In genomic region chr11:8689515-8689914, GRCm38 (mm10) we compare ENCODE assay signal across 9 mouse cellular contexts. TPM values are rescaled to one million over a fixed set of nuclear protein-coding genes. Genes with fewer than 3 reads are reported as not detected.
A peak's percentile ranks its signal among the peaks of the same experiment; 100 is the strongest.
DNase-seq lines count a peak whose midpoint lies in the region; ATAC-seq lines count a peak whose summit lies in the region.
"Had no signal": no experiment of that assay in that cellular context is flagged by ENCODE, and none has a peak within 500 bp of the region (broad histone marks: within the 10 kb centered on the region; RNA-seq: fewer than 3 reads in every experiment).

No protein-coding gene starts in this region.

- no peak overlapping the region for H3K4me3 ChIP-seq in kidney, embryonic 16.5 days (ENCODE audit: low read length)
- H3K4me3 ChIP-seq in neural tube, embryonic 15.5 days (replicated peaks), result no peak overlapping the region
- H3K4me3 ChIP-seq: embryonic facial prominence, embryonic 13.5 days had no signal

- no peaks in the 10 kb centered on the region for H3K27me3 ChIP-seq in kidney, embryonic 16.5 days (ENCODE audit: insufficient read depth, low read length)
- H3K27me3 ChIP-seq in neural tube, embryonic 15.5 days (replicated peaks), result no peaks in the 10 kb centered on the region
- H3K27me3 ChIP-seq: embryonic facial prominence, embryonic 13.5 days had no signal

- H3K27ac ChIP-seq in kidney, embryonic 16.5 days (ENCODE audit: low read length), result peak overlapping the region; percentile 65
- no peak overlapping the region for H3K27ac ChIP-seq in neural tube, embryonic 15.5 days (replicated peaks)
- H3K27ac ChIP-seq: embryonic facial prominence, embryonic 13.5 days had no signal

- no peaks in the 10 kb centered on the region for H3K9me3 ChIP-seq in kidney, embryonic 16.5 days (ENCODE audit: low read length)
- no peaks in the 10 kb centered on the region for H3K9me3 ChIP-seq in neural tube, embryonic 15.5 days (replicated peaks)

- no peak overlapping the region for H3K4me2 ChIP-seq in kidney, embryonic 16.5 days (replicated peaks; ENCODE audit: low read depth, low read length)
- no peak overlapping the region for H3K4me2 ChIP-seq in neural tube, embryonic 15.5 days
- H3K4me2 ChIP-seq: embryonic facial prominence, embryonic 13.5 days had no signal

- peaks cover 28% of the 10 kb centered on the region for H3K4me1 ChIP-seq in kidney, embryonic 16.5 days (ENCODE audit: insufficient read depth, low read length)
- peaks cover 22% of the 10 kb centered on the region for H3K4me1 ChIP-seq in neural tube, embryonic 15.5 days

- DNase-seq in layer of hippocampus, adult 9-11 months, result peak; percentile 71
- no peak for DNase-seq in layer of hippocampus, adult 8-10 months (ENCODE audit: low spot score in 2 of 2)
- DNase-seq in lung, postnatal 36 days, result peak; percentile 74
- peak; percentile 63 for DNase-seq in thymus, postnatal 14 days
- DNase-seq in urinary bladder, postnatal 4 days (ENCODE audit: low spot score in 2 of 2), result no peak
- DNase-seq in ovary, postnatal 36 days (ENCODE audit: low spot score), result no peak

- no peaks in the 10 kb centered on the region for H3K36me3 ChIP-seq in kidney, embryonic 16.5 days (ENCODE audit: insufficient read depth, low read length)
- no peaks in the 10 kb centered on the region for H3K36me3 ChIP-seq in neural tube, embryonic 15.5 days
- H3K36me3 ChIP-seq: embryonic facial prominence, embryonic 13.5 days had no signal

- no peak overlapping the region for H3K9ac ChIP-seq in kidney, embryonic 16.5 days (replicated peaks; ENCODE audit: low read length)
- no peak overlapping the region for H3K9ac ChIP-seq in neural tube, embryonic 15.5 days (replicated peaks)
- H3K9ac ChIP-seq: embryonic facial prominence, embryonic 13.5 days had no signal

- no peak for ATAC-seq in kidney, embryonic 16.5 days (ENCODE audit: low FRiP score, low TSS enrichment)
- no peak for ATAC-seq in neural tube, embryonic 15.5 days (ENCODE audit: low FRiP score)

- WGBS in kidney, embryonic 16.5 days, result 62% methylated on average over 7 of the region's 7 CpGs
- 84% methylated on average over 7 of the region's 7 CpGs for WGBS in neural tube, embryonic 15.5 days

RNA-seq across cellular contexts. Expression of gene Tns3, which starts 25.2 kb away (rescaled TPM):
- 10 to 100 TPM; 50.9 to 62.2 (median 57.3) TPM for total RNA-seq in layer of hippocampus, adult 8-10 months (2022)
- polyA plus RNA-seq in kidney, embryonic 16.5 days (2015; fragmentation: Nextera tagmentation; extraction: Ambion mirVana), result 31.5 and 32.7 TPM in 2 replicates
- 7.6 and 11.1 TPM in 2 replicates for polyA plus RNA-seq in neural tube, embryonic 15.5 days (2015; fragmentation: Nextera tagmentation; extraction: Ambion mirVana)

Comparison
In these comparisons a context has a peak if more than half of its experiments do, and no peak if none do; other contexts are left out.
1. DNase-seq: peak in layer of hippocampus, adult 9-11 months (single experiment), lung, postnatal 36 days (single experiment) and thymus, postnatal 14 days (single experiment); none in layer of hippocampus, adult 8-10 months (0 of 2), urinary bladder, postnatal 4 days (0 of 2) and ovary, postnatal 36 days (single experiment).